Mouse (Mus musculus) heart, postnatal 0 days (tissue): ENCODE results near the gene Hsd3b6. TPM values are rescaled to one million over a fixed set of nuclear protein-coding genes. Genes with fewer than 3 reads are reported as not detected.

Experiments used
- ATAC-seq: fragments of 200-750 bp; cut with Nextera tagmentation; 2 replicates; pipeline ENCODE4 v1.8.0; 2017; ENCODE audit warnings: low read depth, moderate number of reproducible peaks, moderate library complexity; ENCODE audit not compliant: insufficient read depth
- DNase-seq: peaks from one replicate; pipeline ENCODE4 v3.0.0-alpha.2; 2016; ENCODE audit warnings: low spot score
- H3K27ac ChIP-seq: fragments of 300-500 bp; sonication (generic); 2 replicates; pipeline ENCODE4 v1.5.1; 2014; ENCODE audit warnings: low read depth, mild to moderate bottlenecking
- H3K27me3 ChIP-seq: fragments of 300-500 bp; sonication (generic); 2 replicates; pipeline ENCODE4 v1.6.1; 2014; ENCODE audit warnings: low read length, mixed read lengths; ENCODE audit not compliant: control insufficient read depth, insufficient read depth
- H3K36me3 ChIP-seq: fragments of 300-500 bp; sonication (generic); replicated peaks from 2 replicates; pipeline ENCODE4 v1.6.1; 2014; ENCODE audit warnings: low read length, mixed read lengths; ENCODE audit not compliant: control insufficient read depth, insufficient read depth
- H3K4me1 ChIP-seq: fragments of 300-500 bp; sonication (generic); 2 replicates; pipeline ENCODE4 v1.6.1; 2014; ENCODE audit warnings: antibody characterized with exemption; ENCODE audit not compliant: control insufficient read depth, insufficient read depth
- H3K4me2 ChIP-seq: fragments of 300-500 bp; sonication (generic); 2 replicates; pipeline ENCODE4 v1.6.1; 2014; ENCODE audit warnings: low read depth, mild to moderate bottlenecking, low read length, moderate library complexity
- H3K4me3 ChIP-seq: fragments of 300-500 bp; sonication (generic); 2 replicates; pipeline ENCODE4 v1.5.1; 2014; ENCODE audit warnings: low read depth, low read length
- H3K9ac ChIP-seq: fragments of 300-500 bp; sonication (generic); replicated peaks from 2 replicates; pipeline ENCODE4 v1.6.1; 2014; ENCODE audit warnings: low read depth, low read length, mixed read lengths
- H3K9me3 ChIP-seq: fragments of 300-500 bp; sonication (generic); replicated peaks from 2 replicates; pipeline ENCODE4 v1.6.1; 2016; ENCODE audit warnings: low read length; ENCODE audit not compliant: control insufficient read depth
- CTCF ChIP-seq: IDR thresholded peaks from 2 replicates; pipeline ENCODE4 v1.5.1; 2016; ENCODE audit warnings: antibody characterized with exemption, control low read depth, low read depth
- EP300 ChIP-seq: IDR thresholded peaks from 2 replicates; pipeline ENCODE4 v1.6.1; 2016; ENCODE audit warnings: antibody characterized with exemption, low read depth
- WGBS: fragments of 180-500 bp; shearing (Covaris S2); extraction: QIAGEN DNeasy Blood & Tissue Kit; methylation state at CpG from one replicate; pipeline ENCODE4 v1.1.7; 2014; 5-methylcytosine and 5-hydroxymethylcytosine counted together
- polyA plus RNA-seq: library from polyadenylated mRNA; unstranded; fragments of >200 nt; fragmentation: Nextera tagmentation; extraction: Ambion mirVana; gene quantifications from 2 replicates; pipeline ENCODE4 v1.2.1, GENCODE M21; 2015
- total RNA-seq: library from RNA; depleted of rRNA; stranded (reverse); fragments of >200 nt; gene quantifications from 2 replicates; pipeline ENCODE4 v1.2.3, GENCODE M21; 2014; ENCODE audit warnings: low replicate concordance; rRNA removed

Gene Hsd3b6
- total and polyA plus RNA-seq, 2 experiments from 2014 or later: not detected

GRCm38 (mm10) chr3:98786551-98786950, 27.7 kb downstream of the Hsd3b6 start:
- no peaks in the 10 kb centered on the region for H3K27me3 ChIP-seq
- H3K36me3 ChIP-seq: no peaks in the 10 kb centered on the region
- DNase-seq: no peak
- no peak for ATAC-seq
- H3K9me3 ChIP-seq: no peaks in the 10 kb centered on the region
- H3K9ac ChIP-seq: no peak overlapping the region
- WGBS: 50% methylated on average over 2 of the region's 2 CpGs
- H3K4me1 ChIP-seq: no peaks in the 10 kb centered on the region
- no peak for TF ChIP-seq CTCF
- no peak for TF ChIP-seq EP300
- H3K27ac ChIP-seq: no peak overlapping the region
- H3K4me3 ChIP-seq: no peak overlapping the region
- H3K4me2 ChIP-seq: no peak overlapping the region

GRCm38 (mm10) chr3:98782181-98782868, 31.9 kb downstream of the Hsd3b6 start:
- ATAC-seq: no peak
- Histone ChIP-seq H3K4me3 (no peak overlapping the region), H3K27ac (no peak overlapping the region), H3K27me3 (no peaks in the 10 kb centered on the region), H3K9ac (no peak overlapping the region), H3K4me1 (no peaks in the 10 kb centered on the region), H3K36me3 (no peaks in the 10 kb centered on the region), H3K9me3 (no peaks in the 10 kb centered on the region), H3K4me2 (no peak overlapping the region)
- TF ChIP-seq CTCF: no peak
- TF ChIP-seq EP300: no peak
- no peak for DNase-seq

- H3K36me3 ChIP-seq: no peaks in the 10 kb centered on the region
- no peak overlapping the region for H3K9ac ChIP-seq
- no peaks in the 10 kb centered on the region for H3K9me3 ChIP-seq
- no peaks in the 10 kb centered on the region for H3K4me1 ChIP-seq
- H3K4me3 ChIP-seq: no peak overlapping the region
- H3K27me3 ChIP-seq: no peaks in the 10 kb centered on the region
- no peak overlapping the region for H3K27ac ChIP-seq
- H3K4me2 ChIP-seq: no peak overlapping the region
- DNase-seq (no peak), ATAC-seq (no peak)
- no peak for TF ChIP-seq EP300
- no peak for TF ChIP-seq CTCF
Measured at GRCm38 (mm10) chr3:98780921-98781320, 33.3 kb downstream of the Hsd3b6 start.

- Histone ChIP-seq H3K9ac (no peak overlapping the region), H3K27me3 (no peaks in the 10 kb centered on the region)
- no peak for DNase-seq
Measured at GRCm38 (mm10) chr3:98764155-98764554, 50.1 kb downstream of the Hsd3b6 start.

GRCm38 (mm10) chr3:98756836-98757235, 57.4 kb downstream of the Hsd3b6 start:
- no peak overlapping the region for H3K4me3 ChIP-seq
- no peak overlapping the region for H3K27ac ChIP-seq
- H3K4me1 ChIP-seq: no peaks in the 10 kb centered on the region
- DNase-seq: no peak
- no peak overlapping the region for H3K4me2 ChIP-seq
- WGBS: 79% methylated on average over 3 of the region's 3 CpGs
- no peaks in the 10 kb centered on the region for H3K27me3 ChIP-seq
- H3K9ac ChIP-seq: no peak overlapping the region
- H3K36me3 ChIP-seq: no peaks in the 10 kb centered on the region
- TF ChIP-seq CTCF: no peak
- no peak for TF ChIP-seq EP300
- no peak for ATAC-seq
- H3K9me3 ChIP-seq: no peaks in the 10 kb centered on the region

More at GRCm38 (mm10) chr3:98764155-98764554, 50.1 kb downstream of the Hsd3b6 start:
- Histone ChIP-seq H3K36me3 (no peaks in the 10 kb centered on the region), H3K4me3 (no peak overlapping the region), H3K27ac (no peak overlapping the region), H3K4me2 (no peak overlapping the region), H3K9me3 (no peaks in the 10 kb centered on the region), H3K4me1 (no peaks in the 10 kb centered on the region)
- no peak for ATAC-seq
- TF ChIP-seq EP300: no peak
- no peak for TF ChIP-seq CTCF

Other genes starting within 250 kb of the Hsd3b6 start
- gene Gm10681, start 225.6 kb downstream of the Hsd3b6 start, total RNA-seq: not detected in 2 replicates
- not detected in 2 replicates for gene Gm10681, start 225.6 kb downstream of the Hsd3b6 start, polyA plus RNA-seq
- not detected in 2 replicates for gene Hsd3b5, start 184.2 kb downstream of the Hsd3b6 start, total RNA-seq
- not detected in 2 replicates for gene Hsd3b5, start 184.2 kb downstream of the Hsd3b6 start, polyA plus RNA-seq
- not detected in 2 replicates for gene Hsd3b2, start 89.9 kb downstream of the Hsd3b6 start, total RNA-seq
- gene Hsd3b2, start 89.9 kb downstream of the Hsd3b6 start, polyA plus RNA-seq: not detected in 2 replicates
- not detected in 2 replicates for gene Hsd3b3, start 51.3 kb downstream of the Hsd3b6 start, total RNA-seq
- 0.08 TPM in 1 of 2 replicates, not detected in the other for gene Hsd3b3, start 51.3 kb downstream of the Hsd3b6 start, polyA plus RNA-seq
- gene Hsd3b1, start 45.4 kb upstream of the Hsd3b6 start, total RNA-seq: 0.19 TPM in 1 of 2 replicates, not detected in the other
- not detected in 2 replicates for gene Hsd3b1, start 45.4 kb upstream of the Hsd3b6 start, polyA plus RNA-seq
- gene Hao2, start 78.8 kb upstream of the Hsd3b6 start, total RNA-seq: not detected in 2 replicates
- not detected in 2 replicates for gene Hao2, start 78.8 kb upstream of the Hsd3b6 start, polyA plus RNA-seq